Mouse (Mus musculus) thymus, postnatal 25 days (tissue): ENCODE data around the gene Fam166b.

Source experiments
- DNase-seq: peaks from one replicate; pipeline ENCODE4 v3.0.0; 2022

Gene Fam166b

GRCm38 (mm10) chr4:43428180-43428861 is 613 bp downstream of the Fam166b start:
- DNase-seq: no peak

GRCm38 (mm10) chr4:43427501-43428179 is 1.3 kb downstream of the Fam166b start:
- peak; percentile 87 for DNase-seq

GRCm38 (mm10) chr4:43426487-43426886 is 2.4 kb downstream of the Fam166b start:
- no peak for DNase-seq

- peak; percentile 51 for DNase-seq
Observed at GRCm38 (mm10) chr4:43425648-43426380, 3.1 kb downstream of the Fam166b start.

- no peak for DNase-seq
Observed at GRCm38 (mm10) chr4:43425197-43425596, 3.7 kb downstream of the Fam166b start.

GRCm38 (mm10) chr4:43424072-43424471 is 4.9 kb downstream of the Fam166b start:
- DNase-seq: no peak

GRCm38 (mm10) chr4:43423267-43423934 is 5.5 kb downstream of the Fam166b start:
- DNase-seq: no peak

- no peak for DNase-seq
Observed at GRCm38 (mm10) chr4:43421632-43422240, 7.2 kb downstream of the Fam166b start.

GRCm38 (mm10) chr4:43420305-43420704 is 8.6 kb downstream of the Fam166b start:
- DNase-seq: peak; percentile 64

- DNase-seq: no peak
Observed at GRCm38 (mm10) chr4:43419801-43420281, 9.1 kb downstream of the Fam166b start.

- no peak for DNase-seq
Observed at GRCm38 (mm10) chr4:43418973-43419656, 9.8 kb downstream of the Fam166b start.

GRCm38 (mm10) chr4:43418450-43418849 is 10.5 kb downstream of the Fam166b start:
- no peak for DNase-seq

- DNase-seq: no peak
Observed at GRCm38 (mm10) chr4:43417269-43418062, 11.5 kb downstream of the Fam166b start.

- no peak for DNase-seq
Observed at GRCm38 (mm10) chr4:43416071-43416490, 12.9 kb downstream of the Fam166b start.

GRCm38 (mm10) chr4:43415221-43416070 is 13.5 kb downstream of the Fam166b start:
- no peak for DNase-seq

- DNase-seq: no peak
Observed at GRCm38 (mm10) chr4:43414761-43415160, 14.2 kb downstream of the Fam166b start.

GRCm38 (mm10) chr4:43407071-43407920 is 21.6 kb downstream of the Fam166b start:
- DNase-seq: no peak

- no peak for DNase-seq
Observed at GRCm38 (mm10) chr4:43406162-43406971, 22.6 kb downstream of the Fam166b start.
